Mouse (Mus musculus) C2C12 (cell line): Measurements from ENCODE around the gene Vmn2r95.

Source experiments
- CEBPB ChIP-seq: IDR thresholded peaks from one replicate; pipeline ENCODE4 v1.6.1; 2011; ENCODE audit warnings: low read depth, mild to moderate bottlenecking, control low read depth, moderate library complexity
- CTCF ChIP-seq: IDR thresholded peaks from one replicate; pipeline ENCODE4 v1.5.1; 2011; ENCODE audit not compliant: control insufficient read depth, insufficient read depth, insufficient read length
- MAX ChIP-seq: IDR thresholded peaks from one replicate; pipeline ENCODE4 v1.6.1; 2011; ENCODE audit warnings: mild to moderate bottlenecking, control low read depth
- MYOD1 ChIP-seq: IDR thresholded peaks from one replicate; pipeline ENCODE4 v1.6.1; 2011; ENCODE audit warnings: low read depth; ENCODE audit not compliant: control insufficient read depth, insufficient read length
- USF1 ChIP-seq: IDR thresholded peaks from one replicate; pipeline ENCODE4 v1.6.1; 2011; ENCODE audit warnings: low read depth, mild to moderate bottlenecking, control low read depth, moderate library complexity

DNA sequence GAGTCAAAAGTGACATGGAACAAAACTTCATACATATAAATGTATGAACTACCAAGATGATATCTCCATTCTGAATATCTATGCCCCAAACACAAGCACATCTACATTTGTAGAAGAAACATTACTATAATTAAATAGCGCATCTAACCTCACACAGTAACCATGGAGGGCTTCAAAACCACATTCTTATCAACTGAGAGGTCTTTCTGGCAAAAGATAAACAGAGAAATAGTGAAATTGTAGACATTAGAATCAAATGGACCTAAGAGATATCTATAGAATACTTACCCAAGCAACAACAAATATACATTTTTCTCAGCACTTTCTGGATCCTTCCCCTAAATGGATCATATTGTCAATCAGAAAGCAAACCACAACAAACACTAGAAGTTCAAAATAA lies 56.0 kb downstream of the Vmn2r95 start:
- TF ChIP-seq CEBPB (no peak), USF1 (no peak), CTCF (no peak), MAX (no peak), MYOD1 (no peak)
